13 mouse cellular contexts compared by ENCODE assay signal in genomic region chr15:85307061-85307660, GRCm38 (mm10).
"Had no signal": no experiment of that assay in that cellular context is flagged by ENCODE, and none has a peak within 500 bp of the region (broad histone marks: within the 10 kb centered on the region; RNA-seq: fewer than 3 reads in every experiment).

No protein-coding gene starts in this region.

- H3K4me1 ChIP-seq: midbrain, embryonic 10.5 days; midbrain, embryonic 12.5 days had no signal

- H3K9ac ChIP-seq: liver, embryonic 14.5 days; lung, embryonic 14.5 days; midbrain, embryonic 12.5 days; midbrain, embryonic 15.5 days; neural tube, embryonic 12.5 days had no signal

- ATAC-seq: midbrain, embryonic 15.5 days had no signal

- H3K27me3 ChIP-seq: midbrain, embryonic 12.5 days; midbrain, embryonic 15.5 days; neural tube, embryonic 12.5 days had no signal

- H3K9me3 ChIP-seq: midbrain, embryonic 10.5 days; midbrain, embryonic 12.5 days; midbrain, embryonic 15.5 days had no signal

- DNase-seq: lung, adult 18-20 months; lung, embryonic 14.5 days; lung, postnatal 10 days; lung, postnatal 36 days; right cerebral cortex, postnatal 14 days; thymus, adult 18-20 months; thymus, postnatal 14 days; thymus, postnatal 36 days had no signal

- H3K4me2 ChIP-seq: lung, embryonic 14.5 days; midbrain, embryonic 12.5 days; midbrain, embryonic 15.5 days; neural tube, embryonic 12.5 days had no signal

- H3K27ac ChIP-seq: liver, embryonic 14.5 days; midbrain, embryonic 10.5 days; midbrain, embryonic 12.5 days; midbrain, embryonic 15.5 days; neural tube, embryonic 12.5 days had no signal

- H3K36me3 ChIP-seq: midbrain, embryonic 10.5 days; midbrain, embryonic 12.5 days; midbrain, embryonic 15.5 days; neural tube, embryonic 12.5 days had no signal

- H3K4me3 ChIP-seq: midbrain, embryonic 10.5 days; midbrain, embryonic 12.5 days; midbrain, embryonic 15.5 days; neural tube, embryonic 12.5 days had no signal
